Mouse (Mus musculus): ENCODE measurements at regions not wholly inside any gene's neighbourhood (a gene's known extent, or its start where the extent isn't known, plus 50 kb on each side); places are given as distances from the start of the nearest gene placed in this dataset.
"Not testable (repeated sequence)": the region's sequence is repeated elsewhere in the genome, so short reads cannot be mapped to it uniquely, and the experiment has no call there.

DNA sequence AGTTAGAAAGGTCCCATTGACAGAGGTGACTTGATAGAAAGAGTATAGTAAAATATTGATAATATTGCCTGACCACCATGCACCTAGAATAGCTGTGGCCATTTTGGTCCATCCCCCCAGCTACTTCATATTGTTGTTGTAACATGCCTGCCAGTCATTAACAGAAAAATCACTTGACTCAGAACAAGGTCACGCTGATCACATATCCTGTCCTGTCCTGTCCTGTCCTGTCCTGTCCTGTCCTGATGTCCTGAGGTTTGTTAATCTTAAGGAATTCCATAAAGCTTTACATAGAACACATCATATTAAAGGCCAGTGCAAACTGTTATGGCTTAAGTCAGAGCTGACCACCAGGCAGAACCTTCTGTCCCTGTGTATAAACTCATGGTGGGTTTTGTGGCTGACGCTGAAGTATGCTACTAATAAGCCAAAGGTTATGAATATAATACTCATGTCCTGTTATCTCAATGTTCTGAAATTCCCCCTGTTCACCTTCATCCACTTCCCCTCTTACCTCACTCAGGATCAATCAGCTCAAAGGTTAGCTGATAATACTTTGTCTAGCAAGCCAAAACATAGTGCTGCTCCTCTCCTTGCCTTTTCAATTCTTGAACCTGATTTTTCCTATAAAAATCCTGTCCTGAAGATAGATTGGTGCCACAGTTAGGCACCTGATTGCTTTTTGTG lies 173.7 kb downstream of the Alg10b start:
- no peak for DNase-seq (ENCODE audit: low spot score)

DNA sequence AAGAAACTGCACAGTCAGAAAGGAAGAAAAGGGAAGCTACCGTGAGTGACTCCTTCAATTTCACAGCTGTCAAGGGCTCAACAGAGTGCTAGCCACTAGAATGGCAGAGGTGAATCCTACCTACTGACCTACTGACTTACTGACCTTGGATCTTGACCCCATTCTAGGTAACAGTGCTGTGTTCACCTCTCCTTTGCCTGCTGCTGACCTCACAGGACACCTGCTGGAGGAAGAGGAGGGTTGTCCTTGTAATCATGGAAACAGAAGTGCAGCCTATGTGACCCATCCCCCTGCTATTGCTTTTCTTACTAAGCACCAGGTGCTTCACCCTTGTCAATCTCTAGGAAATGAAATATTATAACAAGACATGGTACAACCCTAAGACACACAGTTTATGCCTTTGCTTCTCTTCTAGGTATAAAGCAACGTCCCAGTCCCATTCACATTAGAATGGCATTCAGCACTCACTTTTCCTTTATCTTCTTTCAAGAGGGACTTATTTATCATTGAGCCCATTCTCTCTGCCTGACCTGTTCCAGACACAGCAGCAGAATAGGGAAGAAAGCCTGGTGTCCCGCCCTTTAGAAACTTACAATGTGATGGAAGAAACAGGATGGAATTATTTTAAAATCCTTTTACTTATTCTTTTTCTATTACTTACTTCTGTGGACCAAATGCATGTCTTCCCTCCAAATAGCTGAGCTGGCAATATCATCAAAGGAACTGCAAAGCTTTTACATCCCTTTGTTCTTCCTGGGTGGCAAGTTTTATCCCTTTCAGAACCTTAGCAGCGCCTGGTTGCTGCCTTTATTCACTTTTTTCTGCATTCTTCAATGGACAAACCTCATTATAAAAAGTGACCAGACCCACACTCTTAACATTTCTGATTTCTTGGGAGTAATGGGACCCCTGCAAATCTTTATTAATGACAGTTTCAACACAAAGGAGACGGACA lies 176.5 kb downstream of the Alg10b start:
- DNase-seq (ENCODE audit: low spot score) = no peak

DNA sequence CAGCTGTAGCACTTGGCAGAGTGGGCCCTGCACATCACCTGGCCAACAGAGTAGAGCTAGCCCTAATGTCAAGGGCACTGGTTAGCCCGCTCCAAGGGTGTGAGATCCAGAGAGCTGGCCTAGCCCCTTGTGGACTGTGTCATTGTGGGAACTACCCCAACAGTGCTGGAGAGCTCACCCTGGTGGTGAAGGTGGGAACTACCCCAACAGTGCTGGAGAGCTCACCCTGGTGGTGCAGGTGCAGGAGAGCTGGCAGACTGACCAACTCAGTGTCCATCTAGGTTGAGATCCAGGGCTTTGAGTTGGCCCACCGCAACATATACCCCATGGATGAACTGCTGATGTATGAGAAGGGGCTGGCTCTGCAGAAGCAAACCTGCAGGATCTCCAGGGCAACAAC lies 196.7 kb downstream of the Alg10b start:
- DNase-seq (ENCODE audit: low spot score) = no peak

DNA sequence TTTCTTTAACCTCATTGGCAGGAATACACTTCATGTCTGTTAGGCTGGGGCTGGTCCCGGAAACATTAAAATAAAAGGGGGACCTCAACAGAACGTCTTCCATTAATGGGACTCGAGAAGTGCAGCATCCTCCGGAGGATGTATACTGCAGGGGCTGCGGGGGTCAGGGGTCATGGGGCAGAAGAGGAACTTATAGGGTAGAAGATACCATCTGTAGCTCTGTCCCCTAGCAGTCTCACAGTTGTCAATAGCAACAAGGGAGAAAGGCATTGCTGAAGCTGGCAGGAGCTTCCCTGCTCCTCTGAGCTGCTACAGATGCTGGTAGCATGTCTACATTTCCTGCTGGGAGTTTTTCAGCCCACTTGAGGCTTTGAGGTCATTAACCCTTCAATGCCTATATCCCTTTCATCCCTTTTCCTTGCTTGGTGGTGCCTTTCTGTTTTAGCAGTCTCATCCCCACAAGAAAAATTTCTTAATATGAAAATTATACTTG lies 198.1 kb downstream of the Alg10b start:
- no peak for DNase-seq (ENCODE audit: low spot score)

DNA sequence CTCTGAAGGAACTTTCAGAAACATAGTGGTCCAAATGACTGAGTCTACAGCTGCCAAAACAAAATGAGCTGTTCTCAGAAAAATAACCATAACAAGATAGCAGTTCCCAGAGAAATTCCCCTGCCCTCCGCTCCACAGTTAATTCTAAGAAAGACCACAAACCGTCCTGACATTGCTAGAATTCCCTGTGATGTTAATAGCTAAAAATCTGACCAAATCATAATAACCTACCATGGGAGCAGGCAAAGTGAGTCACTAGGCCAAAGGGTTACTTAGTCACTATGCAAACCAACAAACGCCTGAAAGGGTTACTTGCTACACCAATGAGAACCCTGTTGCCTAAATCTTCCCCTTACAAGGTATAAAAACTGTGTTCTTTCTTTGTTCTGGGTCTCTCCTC lies 206.9 kb downstream of the Alg10b start:
- DNase-seq (ENCODE audit: low spot score) = not testable (repeated sequence)

DNA sequence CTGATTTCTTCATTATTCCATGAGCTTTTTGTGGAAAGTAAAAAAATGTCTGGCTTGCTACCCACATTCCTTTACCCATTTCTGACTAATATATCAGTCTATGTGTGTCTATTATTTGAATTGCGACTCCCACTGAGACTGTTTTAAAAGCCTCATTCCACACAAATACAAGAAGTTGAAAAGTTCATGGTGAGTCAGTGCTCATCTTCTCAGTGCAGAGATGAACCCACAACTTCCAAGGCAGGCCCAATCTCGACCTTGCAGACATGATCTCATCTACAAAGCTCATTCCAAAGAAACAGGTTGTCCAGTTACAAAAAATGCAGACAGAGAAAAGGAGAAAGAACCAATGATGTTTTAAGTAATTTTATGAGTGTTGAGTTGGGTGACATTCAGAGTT lies 208.0 kb downstream of the Alg10b start:
- no peak for DNase-seq (ENCODE audit: low spot score)

DNA sequence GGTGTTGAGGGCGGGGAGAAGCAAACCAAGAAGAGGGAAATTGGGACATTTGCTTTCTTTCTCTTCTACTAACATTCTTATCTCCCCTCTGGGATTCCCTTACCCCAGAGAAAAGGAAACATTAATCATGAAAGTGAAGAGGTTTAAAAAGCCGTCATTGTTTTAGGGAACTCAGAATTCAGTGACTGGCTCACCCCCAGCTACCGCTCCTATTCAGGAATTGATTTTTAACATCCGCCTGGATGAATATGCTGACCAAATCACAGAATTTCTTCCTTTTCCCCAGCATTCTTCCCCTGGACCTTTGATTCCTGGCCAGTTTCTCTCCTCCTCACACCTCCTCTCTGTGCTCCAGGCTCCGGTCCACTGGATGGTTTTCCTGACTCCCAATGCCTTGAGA lies 211.2 kb downstream of the Alg10b start:
- no peak for DNase-seq (ENCODE audit: low spot score)
